Mouse (Mus musculus): ENCODE measurements around the gene Myo1b.

- TF ChIP-seq CTCF (IDR thresholded peaks at IDR 0.05 in 2 of 3, conservative IDR thresholded peaks at IDR 0.05 in 1 of 3; ENCODE audit: control insufficient read depth in 1 of 3, insufficient read depth in 1 of 3, low read depth in 2 of 3, low read length in 3 of 3, poor library complexity in 1 of 3, severe bottlenecking in 1 of 3) (no peak), E2F4 (IDR thresholded peaks at IDR 0.05; ENCODE audit: borderline replicate concordance, low read depth, low read length) (no peak), MYC (IDR thresholded peaks at IDR 0.05; ENCODE audit: low read depth, low read length) (no peak), JUND (IDR thresholded peaks at IDR 0.05; ENCODE audit: low read depth, low read length) (no peak), GATA1 (IDR thresholded peaks at IDR 0.05; ENCODE audit: low read depth, low read length) (no peak), POLR2A (IDR thresholded peaks at IDR 0.05; ENCODE audit: control insufficient read depth in 1 of 2, insufficient read depth in 1 of 2, low read depth in 1 of 2, low read length in 2 of 2, poor library complexity in 1 of 2) (no peak), ZNF384 (IDR thresholded peaks at IDR 0.05; ENCODE audit: low read depth, low read length) (no peak), KAT2A (conservative IDR thresholded peaks at IDR 0.05; ENCODE audit: low read depth, low read length) (no peak), MAX (IDR thresholded peaks at IDR 0.05; ENCODE audit: low read length) (no peak)
These were observed 22.1 kb downstream of the Myo1b start for GRCm38 (mm10) chr1:51893521-51894355.

Data from MEL (cell line).